Mouse (Mus musculus) left cerebral cortex, postnatal 36 days (tissue): ENCODE data around the gene Adh1. TPM values are rescaled to one million over a fixed set of nuclear protein-coding genes. Genes with fewer than 3 reads are reported as not detected.

Experiments
- DNase-seq, 2 experiments: peaks; one replicate each; pipeline ENCODE4 v3.0.0; 2021 to 2022; ENCODE audit warnings: low spot score in 2 of 2, mixed read lengths in 1 of 2
- intact Hi-C: fragments of 180-260 bp; cut with DNase I; formaldehyde crosslinking; loops from one replicate; pipeline ENCODE4 v1.15.1; 2025
- total RNA-seq, 2 experiments: library from RNA; stranded (reverse); gene quantifications; 2 replicates each; pipeline ENCODE4 v1.2.3; 2021

Gene Adh1
- total RNA-seq = under 1 TPM; 0.50 to 0.99 TPM

DNA sequence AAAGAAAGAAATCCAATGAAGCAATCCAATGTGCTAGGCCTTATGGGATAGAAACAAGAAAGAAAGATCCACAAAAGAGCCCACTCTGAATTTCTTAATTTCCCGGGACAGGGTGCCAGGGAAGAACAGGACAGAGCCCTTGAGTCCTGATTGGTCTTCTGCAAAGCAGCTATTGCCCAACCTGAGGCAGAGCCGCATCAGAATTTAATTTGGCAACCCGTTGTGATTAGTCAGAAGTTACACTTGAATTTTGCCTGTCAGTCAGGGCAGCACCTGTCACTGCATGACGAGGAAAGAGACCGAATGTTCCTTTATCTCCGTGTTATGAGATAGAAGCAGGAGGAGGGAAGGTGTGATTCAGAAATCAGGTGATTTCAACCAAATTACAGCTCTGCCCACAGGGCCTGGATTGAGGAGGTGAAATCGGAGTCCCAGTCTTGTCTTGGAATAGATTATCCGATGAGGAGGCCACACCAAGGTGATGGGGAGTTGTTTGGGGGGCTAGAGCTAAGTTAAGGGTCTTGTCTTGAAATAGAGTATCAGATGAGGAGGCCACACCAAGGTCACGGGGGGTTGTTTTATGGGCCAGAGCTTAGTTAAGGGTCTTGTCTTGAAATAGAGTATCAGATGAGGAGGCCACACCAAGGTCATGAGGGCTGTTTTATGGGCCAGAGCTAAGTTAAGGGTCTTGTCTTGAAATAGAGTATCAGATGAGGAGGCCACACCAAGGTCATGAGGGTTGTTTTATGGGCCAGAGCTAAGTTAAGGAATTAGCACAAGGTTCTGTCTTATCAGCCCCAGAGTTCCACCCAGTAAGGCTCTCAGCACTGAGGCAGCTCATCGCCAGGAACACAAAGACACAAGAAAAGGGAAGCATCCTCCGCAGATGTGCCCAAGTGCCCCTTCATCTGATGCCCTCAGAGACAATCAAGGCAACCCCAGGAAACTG lies at the start of gene Adh1:
TSS of gene Adh1 (plus strand) at position 271 of the 949 bp plus-strand sequence.
- DNase-seq = no peak
- intact Hi-C loops = no loop called here

- intact Hi-C loops = no loop called here
- no peak for DNase-seq
These were observed 48.3 kb upstream of the Adh1 start for GRCm38 (mm10) chr3:138212431-138212951.

DNA sequence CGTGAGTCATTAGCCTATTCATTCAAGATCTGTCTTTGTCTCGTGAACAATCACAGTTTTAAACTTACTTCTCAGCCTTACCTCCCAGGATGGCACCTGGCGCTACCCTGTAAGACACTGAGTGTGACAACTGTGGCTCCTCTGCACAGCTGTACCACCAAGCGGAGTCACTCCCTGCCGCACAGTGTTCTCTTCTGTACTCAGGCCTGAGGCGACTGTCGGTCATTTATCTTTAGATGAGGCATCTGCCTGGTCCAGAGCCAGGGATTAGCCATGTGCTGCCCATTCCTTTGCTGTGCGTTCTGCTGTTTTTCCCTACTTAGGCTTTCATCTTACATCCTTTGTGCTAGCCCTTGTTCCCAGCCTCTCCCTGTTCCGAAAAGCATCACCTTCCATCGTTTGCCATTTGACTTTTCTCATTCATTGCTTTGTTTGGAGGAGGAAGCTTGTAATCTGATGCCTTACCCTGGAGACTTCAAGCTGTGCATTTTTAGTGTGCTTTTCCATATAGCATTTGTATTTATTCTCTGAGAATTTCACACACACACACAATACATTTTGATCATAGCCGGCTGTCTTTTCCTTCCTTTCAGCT lies 45.3 kb upstream of the Adh1 start:
- no peak for DNase-seq
- intact Hi-C loops = no loop called here

GRCm38 (mm10) chr3:138216091-138216490 lies 44.7 kb upstream of the Adh1 start:
- intact Hi-C loops = no loop called here
- DNase-seq = no peak

GRCm38 (mm10) chr3:138217631-138218264 lies 43.0 kb upstream of the Adh1 start, which contains the start of gene Adh7:
Gene Adh7 (plus strand): TSS chr3:138217760.
- intact Hi-C loops = no loop called here
- DNase-seq = no peak

DNA sequence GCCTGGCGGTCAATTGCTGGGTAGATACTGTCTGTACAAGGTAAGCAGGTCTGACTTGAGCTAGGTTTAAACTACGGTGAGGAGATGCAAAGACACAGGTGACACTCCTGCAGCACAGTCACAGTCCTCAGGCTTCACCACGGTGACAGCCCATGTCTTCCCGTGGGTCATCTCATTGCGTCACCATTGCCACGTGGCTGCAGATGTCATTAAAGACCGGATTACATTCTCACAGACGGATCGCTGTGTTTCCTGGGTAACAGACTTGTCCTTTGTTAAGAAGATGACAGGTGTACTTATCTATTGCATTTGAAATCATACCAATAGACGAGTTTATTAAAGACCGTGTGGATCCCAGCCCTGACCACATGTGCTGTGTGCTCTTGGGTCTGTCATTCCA lies 39.7 kb upstream of the Adh1 start:
- intact Hi-C loops = loop anchor here (10.0 kb wide), 1 partner anchor 184 kb away; no protein-coding TSS in a partner anchor

DNA sequence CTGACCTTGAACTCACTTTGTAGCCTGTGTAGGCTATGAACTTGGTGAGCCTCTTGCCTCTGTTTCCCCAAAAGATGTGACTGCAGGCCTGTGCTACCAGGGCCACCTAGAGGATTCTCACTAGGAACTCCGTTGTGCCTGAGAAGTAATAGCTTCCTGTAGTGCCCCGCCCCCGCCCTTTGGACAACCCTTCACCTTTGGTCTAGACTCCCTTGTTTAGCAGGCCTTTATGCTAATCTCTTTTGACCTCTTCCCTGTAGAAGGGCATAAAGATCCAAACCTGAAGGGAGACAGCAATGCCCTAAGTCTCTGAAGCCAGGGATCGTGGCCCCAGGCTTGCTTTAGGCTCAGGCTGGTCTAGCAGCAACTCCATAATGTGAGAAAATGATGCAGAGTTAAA lies 38.3 kb upstream of the Adh1 start:
- no peak for DNase-seq
- intact Hi-C loops = loop anchor here (10.0 kb wide), 1 partner anchor 182 kb away; no protein-coding TSS in a partner anchor

More for the DNA sequence above, 39.7 kb upstream of the Adh1 start:
- no peak for DNase-seq

- peak in 1 of 2 experiments; percentile 18 for DNase-seq
- intact Hi-C loops = loop anchor here (10.0 kb wide), 1 partner anchor 182 kb away; no protein-coding TSS in a partner anchor
These were observed 37.8 kb upstream of the Adh1 start for GRCm38 (mm10) chr3:138222952-138223351.

DNA sequence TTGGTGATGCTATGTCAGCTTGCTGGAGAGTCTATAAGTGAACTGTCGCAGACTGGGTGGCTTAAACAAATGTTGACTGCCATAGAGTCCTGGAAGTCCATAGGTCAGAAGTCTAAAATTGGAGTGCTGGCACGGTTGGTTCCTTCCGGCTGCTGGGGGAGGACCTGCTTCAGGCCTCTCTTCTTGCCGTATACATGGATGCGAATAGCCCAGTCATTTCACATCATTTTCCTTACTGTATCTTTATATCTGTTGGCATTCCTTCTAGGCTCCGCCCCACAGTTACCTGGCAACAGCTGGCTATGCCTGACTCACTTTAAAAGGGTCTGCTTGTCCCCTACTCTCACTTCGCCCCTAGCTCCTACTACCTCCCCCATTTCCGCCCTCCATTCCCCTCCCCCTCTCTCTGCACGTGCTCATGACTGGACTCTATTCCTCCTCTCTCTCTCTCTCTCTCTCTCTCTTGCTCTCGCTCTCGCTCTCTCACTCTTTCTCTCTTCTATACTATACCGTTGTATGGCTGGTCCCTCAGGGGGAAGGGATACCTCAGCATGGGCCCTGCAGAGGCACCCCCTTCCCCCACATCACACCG lies 36.3 kb upstream of the Adh1 start:
- intact Hi-C loops = loop anchor here (10.0 kb wide), 1 partner anchor 180 kb away; no protein-coding TSS in a partner anchor
- no peak for DNase-seq

DNA sequence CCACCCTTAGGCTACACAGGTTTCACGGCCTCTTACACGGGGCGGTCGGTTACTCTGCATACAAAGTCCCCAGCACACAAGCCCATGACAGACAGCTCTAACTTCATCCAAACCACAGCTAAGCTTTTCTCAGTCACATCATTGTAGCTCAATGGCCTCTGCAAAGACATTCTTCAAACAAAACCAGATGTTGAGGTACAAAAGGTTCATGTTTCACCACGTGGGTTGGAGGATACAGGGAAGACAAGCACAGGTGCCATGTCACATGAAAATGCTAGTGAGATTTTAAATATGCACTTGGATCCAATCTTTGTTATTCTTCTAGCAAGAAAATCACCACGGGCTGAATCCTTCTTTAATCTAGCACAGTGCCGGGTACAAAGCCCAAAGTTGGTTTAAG lies 35.5 kb upstream of the Adh1 start:
- intact Hi-C loops = loop anchor here (10.0 kb wide), 1 partner anchor 179 kb away; no protein-coding TSS in a partner anchor
- DNase-seq = no peak

DNA sequence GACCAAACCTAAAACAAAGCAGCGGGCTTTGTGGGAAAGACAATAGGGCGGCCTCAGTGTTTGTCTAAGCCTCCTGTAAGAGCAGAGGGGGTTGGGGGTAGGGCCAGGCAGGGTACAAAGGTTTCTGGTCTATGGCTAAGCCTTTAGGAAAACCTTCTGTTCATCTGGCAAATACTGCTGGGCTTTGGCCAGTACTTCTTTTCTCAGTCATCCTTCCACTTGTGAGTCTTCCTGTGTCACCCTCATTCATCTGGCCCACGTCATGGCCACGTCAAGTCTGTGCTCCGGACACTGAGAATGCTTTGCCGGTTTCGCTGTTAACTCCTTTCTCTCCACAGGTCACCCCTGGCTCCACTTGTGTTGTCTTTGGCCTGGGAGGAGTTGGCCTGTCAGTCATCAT lies 34.9 kb upstream of the Adh1 start:
- intact Hi-C loops = loop anchor here (10.0 kb wide), 1 partner anchor 179 kb away; no protein-coding TSS in a partner anchor
- no peak for DNase-seq

GRCm38 (mm10) chr3:138226476-138226875 lies 34.3 kb upstream of the Adh1 start:
- intact Hi-C loops = loop anchor here (10.0 kb wide), 1 partner anchor 178 kb away; no protein-coding TSS in a partner anchor
- DNase-seq = no peak

DNA sequence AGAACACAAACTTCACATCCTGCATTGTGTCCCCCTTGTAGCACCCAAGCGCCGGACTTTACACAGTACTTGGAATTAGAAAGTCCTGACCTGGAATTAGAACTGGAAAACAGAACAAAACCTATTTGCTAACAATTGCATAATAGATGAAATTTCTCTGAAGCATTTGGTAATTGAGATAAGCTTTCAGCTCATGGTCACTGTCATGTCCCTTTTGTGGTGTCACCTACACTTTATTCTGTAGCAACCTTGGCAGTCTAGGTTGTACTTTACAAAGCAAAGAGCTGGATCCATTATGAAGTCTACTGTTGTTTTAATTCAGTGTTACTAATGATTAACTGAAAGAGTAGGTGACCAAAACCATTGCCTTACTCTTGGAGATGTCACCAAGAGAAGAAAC lies 33.7 kb upstream of the Adh1 start:
- no peak for DNase-seq

DNA sequence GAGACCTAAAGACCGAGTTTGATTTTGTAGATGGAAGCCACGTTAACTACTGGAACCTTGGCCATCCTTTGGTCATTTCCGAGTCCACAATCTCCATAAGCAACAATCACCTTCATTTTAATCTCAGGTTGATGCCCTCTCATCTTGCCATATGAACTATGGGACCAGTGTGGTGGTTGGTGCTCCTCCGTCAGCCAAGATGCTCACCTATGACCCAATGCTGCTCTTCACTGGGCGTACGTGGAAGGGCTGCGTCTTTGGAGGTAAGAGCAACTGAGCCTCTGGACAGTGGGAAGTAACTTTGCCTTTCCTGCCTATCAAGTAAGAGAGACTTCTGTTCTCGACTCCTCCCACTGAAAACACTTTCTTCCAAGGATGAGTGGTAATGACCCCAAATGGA lies 33.0 kb upstream of the Adh1 start:
- intact Hi-C loops = loop anchor here (10.0 kb wide), 1 partner anchor 177 kb away; no protein-coding TSS in a partner anchor
- no peak for DNase-seq

More for the DNA sequence above, 33.7 kb upstream of the Adh1 start:
- intact Hi-C loops = loop anchor here (10.0 kb wide), 1 partner anchor 178 kb away; no protein-coding TSS in a partner anchor

- no peak for DNase-seq
- intact Hi-C loops = loop anchor here (10.0 kb wide), 1 partner anchor 175 kb away; no protein-coding TSS in a partner anchor
These were observed 31.3 kb upstream of the Adh1 start for GRCm38 (mm10) chr3:138229448-138229847.

DNA sequence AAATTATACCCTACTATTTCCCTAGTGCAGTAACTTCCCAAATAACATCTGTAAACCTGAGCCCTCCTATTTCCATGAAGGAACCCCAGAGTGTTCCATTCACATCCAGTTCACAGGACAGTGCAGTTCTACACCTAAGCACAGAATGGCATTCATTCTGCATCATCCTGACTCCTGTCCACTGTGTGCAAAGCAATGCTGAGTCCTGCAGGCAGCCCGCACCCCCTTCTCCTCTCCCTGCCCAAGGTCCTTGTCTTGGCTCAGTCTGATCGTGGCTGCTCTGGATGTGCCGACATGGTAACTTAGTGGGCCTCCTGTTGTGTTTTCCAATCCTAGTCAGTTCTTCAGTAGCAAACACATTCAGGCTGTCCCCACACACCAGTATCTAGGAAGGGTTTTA lies 30.5 kb upstream of the Adh1 start:
- intact Hi-C loops = no loop called here

DNA sequence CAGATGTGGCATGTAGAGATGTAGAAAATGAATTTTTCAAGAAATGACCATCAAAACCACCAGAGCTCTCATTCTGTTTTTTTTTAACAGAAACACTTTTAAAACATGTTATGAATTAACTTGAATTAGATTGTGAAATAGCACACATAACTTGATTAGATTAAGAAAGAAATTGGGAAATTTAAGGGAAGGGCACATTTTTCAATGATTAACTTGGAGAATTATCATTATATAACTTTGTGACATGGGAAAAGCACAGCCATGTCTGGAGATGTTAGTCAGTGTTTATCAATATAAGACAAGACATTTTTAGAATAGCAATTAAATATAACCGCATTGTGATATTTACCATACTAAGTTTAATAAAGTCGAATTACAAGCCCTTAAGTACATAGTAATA lies 29.3 kb upstream of the Adh1 start:
- DNase-seq = no peak
- intact Hi-C loops = no loop called here

More for the DNA sequence above, 30.5 kb upstream of the Adh1 start:
- no peak for DNase-seq

DNA sequence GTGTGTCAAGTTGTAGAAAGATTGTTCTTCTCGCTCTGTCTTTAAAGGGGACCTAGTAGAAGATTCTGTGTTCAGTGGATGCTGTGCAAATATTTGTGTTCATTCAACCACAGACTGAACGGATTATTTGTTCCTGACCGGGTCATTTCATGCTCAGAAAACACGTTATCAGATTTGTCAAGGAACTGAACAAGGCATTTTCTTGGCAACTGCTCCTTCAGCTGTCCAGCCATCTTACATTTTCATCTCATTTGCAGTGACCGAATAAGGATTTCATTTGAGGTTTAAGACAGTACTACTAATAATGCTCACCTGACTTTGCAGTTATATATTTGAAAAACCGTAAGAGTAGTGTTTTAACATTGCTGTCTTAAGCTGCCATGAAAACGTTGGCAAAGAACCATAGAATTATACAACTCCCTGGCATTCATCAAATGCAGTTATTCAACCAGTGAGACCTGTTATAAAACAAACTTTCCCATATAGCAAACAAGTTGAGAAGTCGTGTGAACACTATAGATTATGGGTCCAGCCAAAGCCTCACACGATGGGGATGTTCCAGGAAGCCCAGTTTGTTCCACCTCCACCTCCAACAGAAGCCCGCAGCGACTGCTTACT lies 24.1 kb upstream of the Adh1 start:
- no peak for DNase-seq
- intact Hi-C loops = no loop called here

DNA sequence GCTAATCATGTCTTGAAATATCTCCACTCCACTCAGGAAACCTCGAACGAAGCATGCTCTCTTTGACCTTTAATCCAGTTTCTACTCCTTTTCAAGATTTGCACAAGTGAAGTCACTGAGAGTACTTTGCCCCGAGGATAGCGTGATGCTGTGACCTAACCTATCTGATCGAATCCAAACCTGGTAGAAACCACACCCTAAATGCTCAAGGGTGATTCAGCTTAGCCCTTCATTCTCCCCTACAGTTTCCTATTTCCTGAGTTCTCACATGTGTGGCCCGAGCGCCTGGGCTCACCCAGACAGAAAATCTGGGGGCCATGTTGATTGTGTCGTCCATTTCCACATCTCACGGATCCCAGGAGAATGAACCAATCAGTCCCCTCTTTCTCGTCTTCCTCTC lies 22.7 kb upstream of the Adh1 start:
- DNase-seq = no peak
- intact Hi-C loops = no loop called here
